ENCODE assay signal across 27 mouse cellular contexts in genomic region chr11:114193018-114193417, GRCm38 (mm10).
A peak's percentile ranks its signal among the peaks of the same experiment; 100 is the strongest.
DNase-seq lines count a peak whose midpoint lies in the region; ATAC-seq lines count a peak whose summit lies in the region.
"Had no signal": no experiment of that assay in that cellular context is flagged by ENCODE, and none has a peak within 500 bp of the region (broad histone marks: within the 10 kb centered on the region; RNA-seq: fewer than 3 reads in every experiment).

No protein-coding gene starts in this region.

- DNase-seq in forebrain, embryonic 14.5 days (ENCODE audit: low spot score) = no peak
- peak; percentile 53 for DNase-seq in layer of hippocampus, adult 9-11 months
- DNase-seq in layer of hippocampus, adult 9-10 months (ENCODE audit: low spot score) = no peak
- DNase-seq in left cerebral cortex, adult 9 months (ENCODE audit: low spot score in 2 of 2) = peak; percentile 56 to 64
- DNase-seq in right cerebral cortex, postnatal 14 days = peak; percentile 56
- DNase-seq in yolk sac, embryonic 10.5 days (ENCODE audit: low spot score) = no peak
- DNase-seq: adrenal gland, postnatal 10 days; cerebellum, adult 11 months; cerebellum, postnatal 10 days; gastrocnemius, postnatal 25 days; heart, adult 2 months; heart, postnatal 36 days; kidney, adult 18-20 months; liver; lung, postnatal 4 days; retina, postnatal 1 day; spleen, adult 18-20 months; thymus, postnatal 25 days had no signal

- H3K4me3 ChIP-seq in forebrain, embryonic 13.5 days = no peak overlapping the region
- H3K4me3 ChIP-seq in forebrain, embryonic 14.5 days (ENCODE audit: low read depth, low read length) = no peak overlapping the region
- H3K4me3 ChIP-seq: heart, adult 2 months; hindbrain, embryonic 13.5 days; limb, embryonic 10.5 days; liver, embryonic 15.5 days; midbrain, embryonic 15.5 days; neural tube, embryonic 12.5 days had no signal

- peaks cover 28% of the 10 kb centered on the region for H3K4me1 ChIP-seq in forebrain, embryonic 13.5 days
- H3K4me1 ChIP-seq in forebrain, embryonic 14.5 days (ENCODE audit: control insufficient read depth, insufficient read depth, low read length) = peaks cover 3% of the 10 kb centered on the region; the same call in 1 of the 2 replicates
- H3K4me1 ChIP-seq: liver, embryonic 15.5 days; midbrain, embryonic 15.5 days had no signal

- 75% methylated on average over 7 of the region's 7 CpGs for WGBS in forebrain, embryonic 13.5 days
- 82% methylated on average over 7 of the region's 7 CpGs for WGBS in forebrain, embryonic 14.5 days

- H3K9ac ChIP-seq in forebrain, embryonic 13.5 days = no peak overlapping the region
- no peak overlapping the region for H3K9ac ChIP-seq in forebrain, embryonic 14.5 days (ENCODE audit: low read length)
- H3K9ac ChIP-seq: hindbrain, embryonic 13.5 days; liver, embryonic 15.5 days; midbrain, embryonic 15.5 days; neural tube, embryonic 12.5 days had no signal

- 0 out of 2 replicates have a peak, but pooled peaks have one; percentile 24 for ATAC-seq in forebrain, embryonic 13.5 days
- ATAC-seq in forebrain, embryonic 14.5 days = no peak
- no peak for ATAC-seq in cerebellum, adult (ENCODE audit: insufficient number of reproducible peaks, low FRiP score, low TSS enrichment)
- ATAC-seq: activated CD4-positive, CD25-positive, alpha-beta regulatory T cell, adult 4 months; midbrain, embryonic 15.5 days had no signal

- no peak overlapping the region for H3K4me2 ChIP-seq in forebrain, embryonic 13.5 days
- no peak overlapping the region for H3K4me2 ChIP-seq in forebrain, embryonic 14.5 days (ENCODE audit: low read length)
- H3K4me2 ChIP-seq: hindbrain, embryonic 13.5 days; liver, embryonic 15.5 days; midbrain, embryonic 15.5 days; neural tube, embryonic 12.5 days had no signal

- H3K36me3 ChIP-seq in forebrain, embryonic 13.5 days (ENCODE audit: poor library complexity, severe bottlenecking) = no peaks in the 10 kb centered on the region
- H3K36me3 ChIP-seq in forebrain, embryonic 14.5 days (ENCODE audit: control insufficient read depth, insufficient read depth, low read length) = no peaks in the 10 kb centered on the region
- H3K36me3 ChIP-seq: hindbrain, embryonic 13.5 days; limb, embryonic 10.5 days; liver, embryonic 15.5 days; midbrain, embryonic 15.5 days; neural tube, embryonic 12.5 days had no signal

- peaks cover 6% of the 10 kb centered on the region for H3K9me3 ChIP-seq in forebrain, embryonic 13.5 days (replicated peaks)
- peaks cover 9% of the 10 kb centered on the region; the same call in 1 of the 2 replicates for H3K9me3 ChIP-seq in forebrain, embryonic 14.5 days (replicated peaks; ENCODE audit: control insufficient read depth, low read length)
- H3K9me3 ChIP-seq: limb, embryonic 10.5 days; liver, embryonic 15.5 days; midbrain, embryonic 15.5 days had no signal

- H3K27ac ChIP-seq in forebrain, embryonic 13.5 days = no peak overlapping the region
- H3K27ac ChIP-seq in forebrain, embryonic 14.5 days (ENCODE audit: low read depth, low read length) = no peak overlapping the region
- H3K27ac ChIP-seq: heart, adult 2 months; hindbrain, embryonic 13.5 days; kidney, postnatal 0 days; limb, embryonic 10.5 days; liver, embryonic 15.5 days; midbrain, embryonic 15.5 days; neural tube, embryonic 12.5 days had no signal

- H3K27me3 ChIP-seq in forebrain, embryonic 13.5 days = no peaks in the 10 kb centered on the region
- H3K27me3 ChIP-seq in forebrain, embryonic 14.5 days (replicated peaks; ENCODE audit: control insufficient read depth, insufficient read depth, low read length) = no peaks in the 10 kb centered on the region
- H3K27me3 ChIP-seq: liver, embryonic 15.5 days; midbrain, embryonic 15.5 days; neural tube, embryonic 12.5 days had no signal

Comparison
In these comparisons a context has a peak if more than half of its experiments do, and no peak if none do; other contexts are left out.
1. DNase-seq: peak in layer of hippocampus, adult 9-11 months (single experiment), left cerebral cortex, adult 9 months (2 of 2) and right cerebral cortex, postnatal 14 days (single experiment); none in forebrain, embryonic 14.5 days (single experiment), layer of hippocampus, adult 9-10 months (single experiment) and yolk sac, embryonic 10.5 days (single experiment).